Mouse (Mus musculus) heart, postnatal 0 days (tissue): Measurements from ENCODE around the gene Apoh. TPM values are rescaled to one million over a fixed set of nuclear protein-coding genes. Genes with fewer than 3 reads are reported as not detected.

ENCODE experiments used
- ATAC-seq: fragments of 200-750 bp; cut with Nextera tagmentation; 2 replicates; pipeline ENCODE4 v1.8.0; 2017; ENCODE audit warnings: low read depth, moderate number of reproducible peaks, moderate library complexity; ENCODE audit not compliant: insufficient read depth
- DNase-seq: peaks from one replicate; pipeline ENCODE4 v3.0.0-alpha.2; 2016; ENCODE audit warnings: low spot score
- H3K27ac ChIP-seq: fragments of 300-500 bp; sonication (generic); 2 replicates; pipeline ENCODE4 v1.5.1; 2014; ENCODE audit warnings: low read depth, mild to moderate bottlenecking
- H3K27me3 ChIP-seq: fragments of 300-500 bp; sonication (generic); 2 replicates; pipeline ENCODE4 v1.6.1; 2014; ENCODE audit warnings: low read length, mixed read lengths; ENCODE audit not compliant: control insufficient read depth, insufficient read depth
- H3K36me3 ChIP-seq: fragments of 300-500 bp; sonication (generic); replicated peaks from 2 replicates; pipeline ENCODE4 v1.6.1; 2014; ENCODE audit warnings: low read length, mixed read lengths; ENCODE audit not compliant: control insufficient read depth, insufficient read depth
- H3K4me1 ChIP-seq: fragments of 300-500 bp; sonication (generic); 2 replicates; pipeline ENCODE4 v1.6.1; 2014; ENCODE audit warnings: antibody characterized with exemption; ENCODE audit not compliant: control insufficient read depth, insufficient read depth
- H3K4me2 ChIP-seq: fragments of 300-500 bp; sonication (generic); 2 replicates; pipeline ENCODE4 v1.6.1; 2014; ENCODE audit warnings: low read depth, mild to moderate bottlenecking, low read length, moderate library complexity
- H3K4me3 ChIP-seq: fragments of 300-500 bp; sonication (generic); 2 replicates; pipeline ENCODE4 v1.5.1; 2014; ENCODE audit warnings: low read depth, low read length
- H3K9ac ChIP-seq: fragments of 300-500 bp; sonication (generic); replicated peaks from 2 replicates; pipeline ENCODE4 v1.6.1; 2014; ENCODE audit warnings: low read depth, low read length, mixed read lengths
- H3K9me3 ChIP-seq: fragments of 300-500 bp; sonication (generic); replicated peaks from 2 replicates; pipeline ENCODE4 v1.6.1; 2016; ENCODE audit warnings: low read length; ENCODE audit not compliant: control insufficient read depth
- CTCF ChIP-seq: IDR thresholded peaks from 2 replicates; pipeline ENCODE4 v1.5.1; 2016; ENCODE audit warnings: antibody characterized with exemption, control low read depth, low read depth
- EP300 ChIP-seq: IDR thresholded peaks from 2 replicates; pipeline ENCODE4 v1.6.1; 2016; ENCODE audit warnings: antibody characterized with exemption, low read depth
- WGBS: fragments of 180-500 bp; shearing (Covaris S2); extraction: QIAGEN DNeasy Blood & Tissue Kit; methylation state at CpG from one replicate; pipeline ENCODE4 v1.1.7; 2014; 5-methylcytosine and 5-hydroxymethylcytosine counted together
- polyA plus RNA-seq: library from polyadenylated mRNA; unstranded; fragments of >200 nt; fragmentation: Nextera tagmentation; extraction: Ambion mirVana; gene quantifications from 2 replicates; pipeline ENCODE4 v1.2.1, GENCODE M21; 2015
- total RNA-seq: library from RNA; depleted of rRNA; stranded (reverse); fragments of >200 nt; gene quantifications from 2 replicates; pipeline ENCODE4 v1.2.3, GENCODE M21; 2014; ENCODE audit warnings: low replicate concordance

Apoh gene
- total and polyA plus RNA-seq, 2 experiments from 2014 or later: 0.87 TPM; not detected in 1

DNA sequence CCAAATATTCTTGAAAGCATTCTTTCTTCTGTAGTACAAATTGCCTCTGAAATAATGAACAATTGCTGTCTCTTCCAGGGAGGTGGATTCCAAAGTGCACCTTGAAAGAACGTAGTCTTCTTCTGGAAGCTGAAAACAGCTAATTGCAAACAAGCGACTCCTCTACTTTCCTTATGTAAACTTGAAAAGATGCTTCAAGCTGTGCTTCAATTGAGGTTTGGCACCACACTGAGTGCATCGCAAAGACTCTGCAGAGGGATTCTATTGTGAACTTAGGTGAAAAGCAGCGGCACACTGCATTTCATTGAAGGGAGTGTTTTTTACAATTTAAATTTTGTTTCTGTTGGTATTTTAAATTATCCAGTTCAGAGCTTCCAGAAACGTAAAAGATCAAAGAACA is 81.0 kb downstream of the Apoh start:
- peak overlapping the region; percentile 79 for H3K4me3 ChIP-seq
- peak overlapping the region; percentile 90 for H3K4me2 ChIP-seq
- no peaks in the 10 kb centered on the region for H3K9me3 ChIP-seq
- no peak overlapping the region for H3K9ac ChIP-seq
- ATAC-seq (no peak), DNase-seq (no peak)
- no peaks in the 10 kb centered on the region for H3K36me3 ChIP-seq
- 15% methylated on average over 5 of the region's 5 CpGs for WGBS
- no peak overlapping the region for H3K27ac ChIP-seq
- H3K27me3 ChIP-seq: no peaks in the 10 kb centered on the region
- TF ChIP-seq EP300 (no peak), CTCF (no peak)
- H3K4me1 ChIP-seq: no peaks in the 10 kb centered on the region

DNA sequence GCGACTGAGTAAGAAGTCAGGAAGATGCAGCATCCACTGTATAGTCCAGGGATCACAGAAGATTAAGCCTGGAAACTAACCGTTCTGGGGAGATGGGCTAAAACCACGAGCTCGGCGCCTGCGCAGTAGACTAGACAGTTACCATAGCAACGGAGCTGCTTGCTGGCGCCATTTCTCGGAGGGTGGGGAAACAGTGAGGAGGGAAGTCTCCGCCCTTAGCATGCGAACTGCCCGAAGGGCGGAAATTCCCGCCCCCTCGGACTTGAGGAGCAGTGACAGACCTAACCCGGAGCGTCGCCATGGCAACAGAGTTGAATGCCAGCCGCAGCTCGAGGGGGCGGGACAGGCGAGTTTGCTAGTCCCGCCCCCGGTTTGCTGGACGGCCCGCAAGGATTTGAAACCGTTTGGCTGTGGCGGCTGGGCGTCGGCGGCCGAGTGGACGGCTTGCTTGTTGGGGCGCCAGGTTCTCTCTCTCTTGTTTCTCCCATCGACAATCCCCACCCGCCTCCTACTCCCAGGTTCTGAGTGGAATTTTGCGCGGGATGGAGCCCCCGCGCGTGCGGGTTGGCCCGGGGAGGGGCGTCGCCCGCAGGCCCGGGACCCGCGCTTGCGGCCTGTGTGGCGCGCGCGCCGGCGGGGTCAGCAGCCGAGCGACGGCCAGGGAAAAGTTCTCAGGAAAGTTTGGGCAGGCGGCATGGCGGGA is 81.9 kb downstream of the Apoh start, which contains the start of gene Cep112:
TSS of gene Cep112 (plus strand) at position 304 of the 703 bp plus-strand sequence.
- Histone ChIP-seq H3K9ac (peak within 1 kb of the TSS; percentile 79), H3K4me2 (peak within 1 kb of the TSS; percentile 90), H3K4me3 (peak within 1 kb of the TSS; percentile 79), H3K4me1 (no peaks in the 10 kb centered on the region), H3K36me3 (no peaks in the 10 kb centered on the region), H3K9me3 (no peaks in the 10 kb centered on the region), H3K27me3 (no peaks in the 10 kb centered on the region), H3K27ac (peak within 1 kb of the TSS; percentile 46)
- TF ChIP-seq EP300: no peak
- no peak for TF ChIP-seq CTCF
- whole genome bisulfite sequencing: under 1% methylated on average over 61 of the region's 61 CpGs
- DNase-seq (peak; percentile 99), ATAC-seq (peak; percentile 98)

- 4% methylated on average over 14 of the region's 14 CpGs for WGBS
- ATAC-seq: peak; percentile 40
- no peaks in the 10 kb centered on the region for H3K27me3 ChIP-seq
- H3K4me3 ChIP-seq: peak overlapping the region; percentile 79
- peak overlapping the region; percentile 90 for H3K4me2 ChIP-seq
- H3K9me3 ChIP-seq: no peaks in the 10 kb centered on the region
- H3K27ac ChIP-seq: peak overlapping the region; percentile 46
- no peak for DNase-seq
- TF ChIP-seq CTCF (no peak), EP300 (no peak)
- H3K4me1 ChIP-seq: no peaks in the 10 kb centered on the region
- H3K36me3 ChIP-seq: no peaks in the 10 kb centered on the region
- H3K9ac ChIP-seq: peak overlapping the region; percentile 79
These were observed 82.4 kb downstream of the Apoh start for GRCm38 (mm10) chr11:108425592-108425921.

DNA sequence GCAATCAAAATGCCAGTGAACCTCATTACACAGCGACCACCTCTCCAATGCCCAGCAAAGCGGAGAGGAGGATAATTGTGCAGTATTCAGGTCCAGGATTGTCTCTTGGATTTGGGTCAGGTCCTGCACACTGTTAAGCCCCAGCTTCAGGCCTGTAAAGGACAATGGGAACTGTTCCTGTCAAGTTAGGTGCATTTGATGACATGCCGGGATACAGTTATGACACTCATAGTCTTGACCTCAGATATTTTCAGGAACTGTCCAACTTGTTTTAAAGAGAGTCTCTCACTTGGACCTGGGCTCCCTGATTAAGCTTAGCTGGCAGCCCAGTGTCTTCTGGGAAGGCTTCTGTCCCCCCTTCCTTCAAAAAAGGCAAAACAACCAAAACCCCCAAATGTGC is 82.9 kb downstream of the Apoh start:
- Histone ChIP-seq H3K4me1 (no peaks in the 10 kb centered on the region), H3K36me3 (no peaks in the 10 kb centered on the region), H3K9ac (peak overlapping the region; percentile 79; the same call in 1 of the 2 replicates), H3K4me3 (peak overlapping the region; percentile 79; the same call in 1 of the 2 replicates), H3K4me2 (peak overlapping the region; percentile 90), H3K27ac (no peak overlapping the region), H3K9me3 (no peaks in the 10 kb centered on the region), H3K27me3 (no peaks in the 10 kb centered on the region)
- no peak for ATAC-seq
- WGBS: 79% methylated on average over 3 of the region's 3 CpGs
- no peak for TF ChIP-seq EP300
- no peak for TF ChIP-seq CTCF
- no peak for DNase-seq

DNA sequence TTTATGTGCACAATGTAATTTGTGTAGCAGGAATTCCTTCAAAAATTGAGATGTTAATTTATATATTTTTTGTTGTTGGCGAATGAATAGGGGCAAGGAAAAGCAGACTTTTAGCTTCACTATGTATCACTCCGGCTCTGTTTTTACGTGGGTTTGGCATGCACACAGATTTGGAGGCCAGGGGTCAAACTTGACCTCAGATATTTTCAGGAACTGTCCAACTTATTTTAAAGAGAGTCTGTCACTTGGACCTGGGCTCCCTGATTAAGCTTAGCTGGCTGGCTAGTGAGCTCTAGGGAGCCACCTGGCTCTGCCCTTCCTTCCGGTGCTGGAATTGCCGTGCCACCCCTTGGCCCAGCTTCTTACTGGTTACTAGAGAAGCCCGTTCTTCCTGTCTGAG is 84.0 kb downstream of the Apoh start:
- no peak overlapping the region for H3K4me3 ChIP-seq
- H3K4me2 ChIP-seq: no peak overlapping the region
- H3K27ac ChIP-seq: no peak overlapping the region
- no peaks in the 10 kb centered on the region for H3K36me3 ChIP-seq
- no peak for DNase-seq
- no peak for TF ChIP-seq CTCF
- no peak for TF ChIP-seq EP300
- H3K9ac ChIP-seq: no peak overlapping the region
- no peak for ATAC-seq
- no peaks in the 10 kb centered on the region for H3K9me3 ChIP-seq
- no peaks in the 10 kb centered on the region for H3K4me1 ChIP-seq
- no peaks in the 10 kb centered on the region for H3K27me3 ChIP-seq
- WGBS: 63% methylated on average over 6 of the region's 6 CpGs

DNA sequence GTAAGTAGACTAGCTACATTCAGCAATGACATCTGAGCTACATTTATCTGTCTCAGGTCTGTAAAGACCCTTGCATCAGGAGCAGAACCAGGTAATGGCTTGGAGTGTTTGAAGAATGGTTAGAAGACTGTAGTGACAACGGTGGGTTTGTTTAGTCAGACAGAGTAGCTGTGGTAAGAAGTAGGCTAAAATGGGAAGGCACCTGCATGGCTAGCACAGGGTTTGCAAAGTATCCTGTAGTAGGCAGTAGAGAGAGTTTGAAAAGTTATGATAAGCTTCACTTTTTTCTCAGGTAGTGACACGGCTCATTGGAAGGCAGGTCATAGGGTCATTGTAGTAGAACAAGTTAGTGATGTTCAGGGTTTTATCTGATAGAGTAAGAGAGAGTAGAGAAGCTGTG is 85.9 kb downstream of the Apoh start:
- Histone ChIP-seq H3K9me3 (no peaks in the 10 kb centered on the region), H3K36me3 (no peaks in the 10 kb centered on the region), H3K9ac (no peak overlapping the region), H3K4me2 (no peak overlapping the region), H3K4me3 (no peak overlapping the region), H3K27me3 (no peaks in the 10 kb centered on the region), H3K27ac (no peak overlapping the region), H3K4me1 (no peaks in the 10 kb centered on the region)
- DNase-seq: no peak
- WGBS: 72% methylated on average over 2 of the region's 2 CpGs
- no peak for ATAC-seq
- TF ChIP-seq EP300 (no peak), CTCF (no peak)
